Mouse (Mus musculus): ENCODE data around the gene Amer3.
A peak's percentile ranks its signal among the peaks of the same experiment; 100 is the strongest.
"Not testable (repeated sequence)": the region's sequence is repeated elsewhere in the genome, so short reads cannot be mapped to it uniquely, and the experiment has no call there.

Amer3 gene

GRCm38 (mm10) chr1:34601323-34602047 is 22.0 kb downstream of the Amer3 start:
- DNase-seq (ENCODE audit: low spot score in 2 of 2), result no peak

GRCm38 (mm10) chr1:34602363-34602762 is 22.9 kb downstream of the Amer3 start:
- DNase-seq (ENCODE audit: low spot score in 2 of 2), result peak in 1 of 2 experiments; percentile 63

DNA sequence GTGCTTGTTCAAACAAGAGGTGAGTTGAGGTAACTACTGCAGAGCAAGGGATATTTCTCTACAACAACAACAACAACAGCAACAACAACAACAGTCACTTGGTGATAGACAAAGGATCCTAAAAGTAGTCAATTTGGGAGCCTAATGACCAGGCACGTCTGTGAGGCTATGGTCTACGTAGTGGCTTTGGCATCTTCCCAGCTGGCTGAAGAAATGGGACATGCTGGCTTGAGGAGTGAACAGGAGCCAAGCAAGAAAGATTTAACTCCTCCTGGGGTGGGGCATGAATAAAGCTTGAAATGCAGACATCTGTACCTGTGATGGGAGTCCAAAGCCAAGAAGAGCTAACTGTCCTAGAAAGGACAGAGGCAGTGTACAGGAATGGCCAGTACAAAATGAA is 34.3 kb downstream of the Amer3 start:
- DNase-seq (ENCODE audit: low spot score in 2 of 2), result no peak

GRCm38 (mm10) chr1:34620116-34620515 is 40.7 kb downstream of the Amer3 start:
- DNase-seq (ENCODE audit: low spot score in 2 of 2), result not testable (repeated sequence)

- DNase-seq (ENCODE audit: low spot score in 2 of 2), result not testable (repeated sequence)
These were observed 41.3 kb downstream of the Amer3 start for GRCm38 (mm10) chr1:34620761-34621160.

- no peak for DNase-seq (ENCODE audit: low spot score in 2 of 2)
These were observed 56.3 kb downstream of the Amer3 start for GRCm38 (mm10) chr1:34635711-34636110.
